In the genomic region with DNA sequence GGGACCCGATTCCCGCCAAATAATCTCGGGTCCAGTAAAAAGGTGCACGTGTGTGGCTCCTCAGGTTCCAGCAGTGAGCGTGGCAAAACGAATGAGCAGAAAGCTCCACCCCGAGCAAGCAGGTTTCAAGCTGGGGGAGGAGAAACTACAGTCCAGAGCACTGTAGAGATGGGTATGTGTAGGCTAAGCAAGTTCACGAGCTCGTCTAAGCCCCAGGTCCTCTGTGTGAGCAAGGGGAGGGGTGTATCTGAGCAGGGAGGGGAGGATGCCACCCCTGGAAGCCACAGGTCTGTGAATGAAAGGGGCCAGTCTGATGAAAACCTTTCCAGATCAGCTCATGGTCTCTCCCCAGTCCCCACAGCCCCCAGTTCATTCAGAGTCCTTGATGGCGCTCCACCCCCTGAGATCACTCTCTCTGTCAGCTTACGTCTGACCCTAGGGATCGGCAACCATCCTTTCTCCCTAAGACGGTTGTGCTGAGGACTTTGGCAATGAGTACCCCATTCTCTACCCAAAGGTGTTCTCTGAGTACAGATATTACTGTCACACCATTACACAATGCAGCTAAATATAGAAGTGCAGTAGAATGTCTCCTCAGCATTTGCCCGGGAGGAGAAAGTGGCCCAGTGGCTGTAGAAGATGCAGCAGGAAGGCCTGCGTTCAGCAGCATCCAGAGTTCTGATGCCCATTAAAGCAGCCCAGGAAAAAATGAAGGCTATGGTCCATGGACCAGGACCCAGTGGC, we compare ENCODE assay signal across 23 mouse cellular contexts.
A peak's percentile ranks its signal among the peaks of the same experiment; 100 is the strongest.
DNase-seq lines count a peak whose midpoint lies in the region; ATAC-seq and TF ChIP-seq lines count a peak whose summit lies in the region.
"Had no signal": no experiment of that assay in that cellular context is flagged by ENCODE, and none has a peak within 500 bp of the region (broad histone marks: within the 10 kb centered on the region; RNA-seq: fewer than 3 reads in every experiment).

No protein-coding gene starts in this region.

- no peaks in the 10 kb centered on the region for H3K27me3 ChIP-seq in forebrain, embryonic 11.5 days (ENCODE audit: control insufficient read depth, insufficient read depth, low read length)
- no peaks in the 10 kb centered on the region for H3K27me3 ChIP-seq in forebrain, postnatal 0 days (ENCODE audit: insufficient read depth, low read length)
- no peaks in the 10 kb centered on the region; the same call in 1 of the 2 replicates for H3K27me3 ChIP-seq in heart, embryonic 15.5 days
- no peaks in the 10 kb centered on the region for H3K27me3 ChIP-seq in stomach, embryonic 14.5 days (ENCODE audit: control insufficient read depth, insufficient read depth, low read length)
- no peaks in the 10 kb centered on the region for H3K27me3 ChIP-seq in stomach, postnatal 0 days (ENCODE audit: control insufficient read depth, insufficient read depth, low read length)
- H3K27me3 ChIP-seq: hindbrain, embryonic 15.5 days; liver, embryonic 15.5 days; lung, embryonic 15.5 days; midbrain, embryonic 13.5 days had no signal

- 35% methylated on average over 15 of the region's 15 CpGs for WGBS in forebrain, embryonic 11.5 days
- 49% methylated on average over 15 of the region's 15 CpGs for WGBS in forebrain, postnatal 0 days
- WGBS in heart, embryonic 15.5 days: 36% methylated on average over 15 of the region's 15 CpGs
- 50% methylated on average over 15 of the region's 15 CpGs for WGBS in stomach, embryonic 14.5 days
- 52% methylated on average over 15 of the region's 15 CpGs for WGBS in stomach, postnatal 0 days

- no peak overlapping the region for H3K4me2 ChIP-seq in forebrain, embryonic 11.5 days (ENCODE audit: low read depth, low read length, severe bottlenecking)
- H3K4me2 ChIP-seq in forebrain, postnatal 0 days (ENCODE audit: low read depth): no peak overlapping the region
- H3K4me2 ChIP-seq in heart, embryonic 15.5 days: peak overlapping the region; percentile 33
- H3K4me2 ChIP-seq in stomach, embryonic 14.5 days (replicated peaks; ENCODE audit: low read depth, low read length): no peak overlapping the region
- no peak overlapping the region for H3K4me2 ChIP-seq in stomach, postnatal 0 days (replicated peaks; ENCODE audit: low read depth)
- H3K4me2 ChIP-seq: hindbrain, embryonic 15.5 days; liver, embryonic 15.5 days; lung, embryonic 15.5 days; midbrain, embryonic 13.5 days had no signal

- 0 out of 2 replicates have a peak, but pooled peaks cover 1% of the 10 kb centered on the region for H3K4me1 ChIP-seq in forebrain, embryonic 11.5 days (replicated peaks; ENCODE audit: control insufficient read depth, insufficient read depth, low read length)
- no peaks in the 10 kb centered on the region for H3K4me1 ChIP-seq in forebrain, postnatal 0 days (ENCODE audit: insufficient read depth)
- peaks cover 10% of the 10 kb centered on the region for H3K4me1 ChIP-seq in heart, embryonic 15.5 days (replicated peaks)
- H3K4me1 ChIP-seq in stomach, embryonic 14.5 days (ENCODE audit: control insufficient read depth, insufficient read depth, low read length): no peaks in the 10 kb centered on the region
- no peaks in the 10 kb centered on the region for H3K4me1 ChIP-seq in stomach, postnatal 0 days (replicated peaks; ENCODE audit: control insufficient read depth, insufficient read depth)
- H3K4me1 ChIP-seq: hindbrain, embryonic 15.5 days; liver, embryonic 15.5 days; megakaryocyte, embryonic 14.5 days; midbrain, embryonic 13.5 days had no signal

- DNase-seq in forebrain, embryonic 11.5 days (ENCODE audit: low spot score): no peak
- DNase-seq in forebrain, postnatal 0 days: no peak
- no peak for DNase-seq in heart, adult 18-20 months
- no peak for DNase-seq in stomach, postnatal 0 days (ENCODE audit: low spot score)
- no peak for DNase-seq in frontal cortex, adult 2 months (ENCODE audit: extremely low spot score in 1 of 2, low spot score in 1 of 2)
- no peak for DNase-seq in frontal cortex, postnatal 10 days (ENCODE audit: low spot score in 2 of 2)
- DNase-seq: adrenal gland, postnatal 25 days; cerebellum, adult 9-10 months; gastrocnemius, postnatal 14 days; heart, adult 2 months; kidney, postnatal 4 days; liver; lung, postnatal 36 days; right cerebral cortex, postnatal 14 days had no signal

- peak; percentile 51; the same call in 1 of the 2 replicates for ATAC-seq in forebrain, embryonic 11.5 days (replicated peaks; ENCODE audit: low FRiP score)
- ATAC-seq in forebrain, postnatal 0 days: no peak
- ATAC-seq in heart, embryonic 15.5 days (replicated peaks; ENCODE audit: insufficient number of reproducible peaks, insufficient read depth, low FRiP score, low read depth): no peak; the same call in 1 of the 2 replicates
- peak; percentile 46; the same call in 1 of the 2 replicates for ATAC-seq in stomach, embryonic 14.5 days (ENCODE audit: insufficient number of reproducible peaks, insufficient read depth, low FRiP score, low read depth)
- ATAC-seq in stomach, postnatal 0 days (ENCODE audit: low FRiP score, low TSS enrichment): no peak
- ATAC-seq: forebrain, embryonic 14.5 days; intestine, embryonic 16.5 days; midbrain, embryonic 13.5 days had no signal

- H3K27ac ChIP-seq in forebrain, embryonic 11.5 days (ENCODE audit: low read depth, low read length): no peak overlapping the region
- no peak overlapping the region for H3K27ac ChIP-seq in forebrain, postnatal 0 days (ENCODE audit: low read depth, low read length)
- no peak overlapping the region for H3K27ac ChIP-seq in heart, embryonic 15.5 days
- no peak overlapping the region for H3K27ac ChIP-seq in stomach, embryonic 14.5 days (ENCODE audit: low read length)
- no peak overlapping the region for H3K27ac ChIP-seq in stomach, postnatal 0 days (replicated peaks)
- H3K27ac ChIP-seq: heart, adult 2 months; hindbrain, embryonic 15.5 days; liver, embryonic 15.5 days; lung, embryonic 15.5 days; midbrain, embryonic 13.5 days had no signal

- no peak for TF ChIP-seq EP300 in stomach, postnatal 0 days (optimal IDR thresholded peaks at IDR 0.05)

- H3K9me3 ChIP-seq in forebrain, embryonic 11.5 days (ENCODE audit: control insufficient read depth, low read length): no peaks in the 10 kb centered on the region
- no peaks in the 10 kb centered on the region for H3K9me3 ChIP-seq in forebrain, postnatal 0 days (ENCODE audit: low read length)
- H3K9me3 ChIP-seq in heart, embryonic 15.5 days (replicated peaks): no peaks in the 10 kb centered on the region; the same call in 1 of the 2 replicates
- H3K9me3 ChIP-seq in stomach, embryonic 14.5 days (ENCODE audit: control insufficient read depth, low read depth, low read length): no peaks in the 10 kb centered on the region
- no peaks in the 10 kb centered on the region for H3K9me3 ChIP-seq in stomach, postnatal 0 days (ENCODE audit: control insufficient read depth, low read length)
- H3K9me3 ChIP-seq: hindbrain, embryonic 15.5 days; liver, embryonic 15.5 days; lung, embryonic 15.5 days had no signal

- H3K36me3 ChIP-seq in forebrain, embryonic 11.5 days (ENCODE audit: control insufficient read depth, insufficient read depth, low read length): no peaks in the 10 kb centered on the region
- H3K36me3 ChIP-seq in forebrain, postnatal 0 days (ENCODE audit: insufficient read depth): no peaks in the 10 kb centered on the region
- H3K36me3 ChIP-seq in heart, embryonic 15.5 days: no peaks in the 10 kb centered on the region
- H3K36me3 ChIP-seq in stomach, embryonic 14.5 days (ENCODE audit: control insufficient read depth, insufficient read depth, low read length): no peaks in the 10 kb centered on the region
- no peaks in the 10 kb centered on the region for H3K36me3 ChIP-seq in stomach, postnatal 0 days (ENCODE audit: control insufficient read depth, insufficient read depth, low read length)
- H3K36me3 ChIP-seq: hindbrain, embryonic 15.5 days; liver, embryonic 15.5 days; lung, embryonic 15.5 days; midbrain, embryonic 13.5 days had no signal

- no peak overlapping the region for H3K9ac ChIP-seq in forebrain, embryonic 11.5 days (ENCODE audit: low read length)
- H3K9ac ChIP-seq in forebrain, postnatal 0 days: no peak overlapping the region
- no peak overlapping the region for H3K9ac ChIP-seq in heart, embryonic 15.5 days
- H3K9ac ChIP-seq in stomach, embryonic 14.5 days (replicated peaks; ENCODE audit: low read depth, low read length): no peak overlapping the region
- no peak overlapping the region for H3K9ac ChIP-seq in stomach, postnatal 0 days (ENCODE audit: low read length)
- H3K9ac ChIP-seq: hindbrain, embryonic 15.5 days; liver, embryonic 15.5 days; lung, embryonic 15.5 days; midbrain, embryonic 13.5 days had no signal

- no peak for TF ChIP-seq CTCF in forebrain, postnatal 0 days (IDR thresholded peaks at IDR 0.05; ENCODE audit: low read depth)
- no peak for TF ChIP-seq CTCF in stomach, postnatal 0 days (IDR thresholded peaks at IDR 0.05; ENCODE audit: low read depth)

- no peak overlapping the region for H3K4me3 ChIP-seq in forebrain, embryonic 11.5 days (ENCODE audit: low read depth, low read length)
- H3K4me3 ChIP-seq in forebrain, postnatal 0 days (ENCODE audit: low read depth, low read length): no peak overlapping the region
- H3K4me3 ChIP-seq in heart, embryonic 15.5 days: no peak overlapping the region
- no peak overlapping the region for H3K4me3 ChIP-seq in stomach, embryonic 14.5 days (ENCODE audit: low read depth, low read length)
- no peak overlapping the region for H3K4me3 ChIP-seq in stomach, postnatal 0 days (ENCODE audit: low read depth, low read length)
- H3K4me3 ChIP-seq: heart, adult 2 months; hindbrain, embryonic 15.5 days; liver, embryonic 15.5 days; lung, embryonic 15.5 days; megakaryocyte, embryonic 14.5 days; midbrain, embryonic 13.5 days had no signal

Comparison
In these comparisons a context has a peak if more than half of its experiments do, and no peak if none do; other contexts are left out.
1. ATAC-seq: peak in forebrain, embryonic 11.5 days (single experiment) and stomach, embryonic 14.5 days (single experiment); none in forebrain, postnatal 0 days (single experiment), heart, embryonic 15.5 days (single experiment) and stomach, postnatal 0 days (single experiment).